Mouse (Mus musculus): ENCODE results near the gene Syf2.

- TF ChIP-seq GATA1 (IDR thresholded peaks at IDR 0.05; ENCODE audit: borderline replicate concordance, low read length) (no peak), FLI1 (IDR thresholded peaks at IDR 0.05; ENCODE audit: low read length) (no peak)
Observed at GRCm38 (mm10) chr4:134927815-134928463, 2.8 kb upstream of the Syf2 start.
